Mouse (Mus musculus) hindbrain, postnatal 0 days (tissue): ENCODE measurements around the gene Zcchc8. TPM values are rescaled to one million over a fixed set of nuclear protein-coding genes. Genes with fewer than 3 reads are reported as not detected.
"Not testable (repeated sequence)": the region's sequence is repeated elsewhere in the genome, so short reads cannot be mapped to it uniquely, and the experiment has no call there.

Source experiments
- ATAC-seq: fragments of 200-750 bp; cut with Nextera tagmentation; 2 replicates; pipeline ENCODE4 v1.8.0; 2017; ENCODE audit warnings: mild to moderate bottlenecking, moderate TSS enrichment, moderate library complexity
- DNase-seq: peaks from one replicate; pipeline ENCODE4 v3.0.0-alpha.2; 2015; ENCODE audit warnings: low spot score
- H3K27ac ChIP-seq: fragments of 300-500 bp; sonication (generic); 2 replicates; pipeline ENCODE4 v1.5.1; 2014; ENCODE audit warnings: mild to moderate bottlenecking
- H3K27me3 ChIP-seq: fragments of 300-500 bp; sonication (generic); 2 replicates; pipeline ENCODE4 v1.6.1; 2014; ENCODE audit warnings: low read length, mixed read lengths; ENCODE audit not compliant: insufficient read depth
- H3K36me3 ChIP-seq: fragments of 300-500 bp; sonication (generic); 2 replicates; pipeline ENCODE4 v1.6.1; 2014; ENCODE audit warnings: low read length, mixed read lengths; ENCODE audit not compliant: insufficient read depth
- H3K4me1 ChIP-seq: fragments of 300-500 bp; sonication (generic); 2 replicates; pipeline ENCODE4 v1.6.1; 2014; ENCODE audit warnings: antibody characterized with exemption, low read length, mixed read lengths; ENCODE audit not compliant: insufficient read depth
- H3K4me2 ChIP-seq: fragments of 300-500 bp; sonication (generic); 2 replicates; pipeline ENCODE4 v1.6.1; 2014; ENCODE audit warnings: low read depth, mild to moderate bottlenecking, low read length, moderate library complexity, mixed read lengths
- H3K4me3 ChIP-seq: fragments of 300-500 bp; sonication (generic); 2 replicates; pipeline ENCODE4 v1.5.1; 2014; ENCODE audit warnings: low read length
- H3K9ac ChIP-seq: fragments of 300-500 bp; sonication (generic); replicated peaks from 2 replicates; pipeline ENCODE4 v1.6.1; 2014; ENCODE audit warnings: mild to moderate bottlenecking, low read length, moderate library complexity, mixed read lengths
- H3K9me3 ChIP-seq: fragments of 300-500 bp; sonication (generic); 2 replicates; pipeline ENCODE4 v1.6.1; 2016; ENCODE audit warnings: low read length, mixed read lengths
- CTCF ChIP-seq: IDR thresholded peaks from 2 replicates; pipeline ENCODE4 v1.5.1; 2016; ENCODE audit warnings: antibody characterized with exemption, control low read depth, low read depth
- WGBS: fragments of 180-500 bp; shearing (Covaris S2); extraction: QIAGEN DNeasy Blood & Tissue Kit; methylation state at CpG from one replicate; pipeline ENCODE4 v1.1.7; 2014; 5-methylcytosine and 5-hydroxymethylcytosine counted together
- polyA plus RNA-seq: library from polyadenylated mRNA; unstranded; fragments of >200 nt; fragmentation: Nextera tagmentation; extraction: Ambion mirVana; gene quantifications from 2 replicates; pipeline ENCODE4 v1.2.1, GENCODE M21; 2015
- total RNA-seq: library from RNA; depleted of rRNA; stranded (reverse); fragments of >200 nt; gene quantifications from 2 replicates; pipeline ENCODE4 v1.2.3, GENCODE M21; 2014

Zcchc8 gene
- total and polyA plus RNA-seq, 2 experiments from 2014 or later: 23.9 to 40.0 TPM

- Histone ChIP-seq H3K27me3 (no peaks in the 10 kb centered on the region), H3K27ac (peak overlapping the region; percentile 26; the same call in 1 of the 2 replicates), H3K9me3 (no peaks in the 10 kb centered on the region), H3K36me3 (peaks cover 19% of the 10 kb centered on the region), H3K4me3 (peak overlapping the region; percentile 79), H3K4me1 (peaks cover 15% of the 10 kb centered on the region), H3K4me2 (peak overlapping the region; percentile 76), H3K9ac (peak overlapping the region; percentile 51)
- WGBS: 18% methylated on average over 7 of the region's 7 CpGs
- TF ChIP-seq CTCF: no peak
- DNase-seq (peak; percentile 40), ATAC-seq (no peak)
Observed at GRCm38 (mm10) chr5:123747604-123748003, 26.7 kb upstream of the Zcchc8 start.

GRCm38 (mm10) chr5:123746253-123746652 lies 25.4 kb upstream of the Zcchc8 start:
- peaks cover 15% of the 10 kb centered on the region for H3K4me1 ChIP-seq
- no peak for TF ChIP-seq CTCF
- H3K9me3 ChIP-seq: no peaks in the 10 kb centered on the region
- peak overlapping the region; percentile 76 for H3K4me2 ChIP-seq
- no peak overlapping the region for H3K27ac ChIP-seq
- DNase-seq (no peak), ATAC-seq (no peak)
- 0 out of 2 replicates have a peak overlapping the region, but pooled peaks have one; percentile 79 for H3K4me3 ChIP-seq
- no peaks in the 10 kb centered on the region for H3K27me3 ChIP-seq
- peaks cover 23% of the 10 kb centered on the region for H3K36me3 ChIP-seq
- H3K9ac ChIP-seq: no peak overlapping the region; the same call in 1 of the 2 replicates

- Histone ChIP-seq H3K36me3 (peaks cover 29% of the 10 kb centered on the region), H3K4me3 (no peak overlapping the region), H3K4me1 (peaks cover 15% of the 10 kb centered on the region), H3K27ac (no peak overlapping the region), H3K9me3 (no peaks in the 10 kb centered on the region), H3K9ac (no peak overlapping the region), H3K27me3 (no peaks in the 10 kb centered on the region), H3K4me2 (no peak overlapping the region)
- ATAC-seq: no peak
- TF ChIP-seq CTCF: no peak
- DNase-seq: no peak
- WGBS: 86% methylated on average over 2 of the region's 2 CpGs
Observed at GRCm38 (mm10) chr5:123744358-123744757, 23.5 kb upstream of the Zcchc8 start.

GRCm38 (mm10) chr5:123730981-123731380 lies 10.1 kb upstream of the Zcchc8 start:
- Histone ChIP-seq H3K4me2 (no peak overlapping the region), H3K4me1 (no peaks in the 10 kb centered on the region), H3K4me3 (no peak overlapping the region), H3K27ac (no peak overlapping the region), H3K9me3 (no peaks in the 10 kb centered on the region), H3K27me3 (no peaks in the 10 kb centered on the region), H3K36me3 (peaks cover 63% of the 10 kb centered on the region), H3K9ac (no peak overlapping the region)
- WGBS: 87% methylated on average over 2 of the region's 2 CpGs
- DNase-seq (no peak), ATAC-seq (no peak)
- TF ChIP-seq CTCF: no peak

DNA sequence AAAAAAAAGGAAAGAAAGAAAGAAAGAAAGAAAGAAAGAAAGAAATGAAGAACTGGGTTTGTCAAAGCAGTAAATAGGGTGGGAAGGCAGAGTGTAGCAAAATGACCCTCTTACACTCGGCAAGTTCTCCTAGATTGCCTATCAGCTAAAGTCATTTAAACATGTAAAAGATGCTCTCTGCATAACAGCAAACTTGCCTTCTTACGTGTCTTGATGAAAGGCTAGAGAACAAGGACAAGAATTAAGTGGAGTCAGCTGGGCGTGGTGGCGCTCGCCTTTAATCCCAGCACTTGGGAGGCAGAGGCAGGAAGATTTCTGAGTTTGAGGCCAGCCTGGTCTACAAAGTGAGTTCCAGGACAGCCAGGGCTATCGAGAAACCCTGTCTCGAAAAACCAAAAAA lies 2.9 kb upstream of the Zcchc8 start:
- peaks cover 12% of the 10 kb centered on the region; the same call in 1 of the 2 replicates for H3K36me3 ChIP-seq
- not testable (repeated sequence) for H3K4me3 ChIP-seq, H3K9me3 ChIP-seq, ATAC-seq, H3K4me1 ChIP-seq, DNase-seq, H3K4me2 ChIP-seq, H3K27ac ChIP-seq, H3K9ac ChIP-seq, H3K27me3 ChIP-seq
- 90% methylated on average over 7 of the region's 7 CpGs for WGBS

GRCm38 (mm10) chr5:123714622-123715021 lies 6.3 kb downstream of the Zcchc8 start:
- 87% methylated on average over 4 of the region's 4 CpGs for WGBS
- Histone ChIP-seq H3K4me1 (no peaks in the 10 kb centered on the region), H3K4me2 (no peak overlapping the region), H3K36me3 (peaks cover 55% of the 10 kb centered on the region), H3K9ac (no peak overlapping the region), H3K27me3 (no peaks in the 10 kb centered on the region), H3K9me3 (no peaks in the 10 kb centered on the region), H3K4me3 (no peak overlapping the region), H3K27ac (no peak overlapping the region)
- ATAC-seq (no peak), DNase-seq (no peak)
- no peak for TF ChIP-seq CTCF

- Histone ChIP-seq H3K4me2 (no peak overlapping the region), H3K27me3 (no peaks in the 10 kb centered on the region), H3K9ac (no peak overlapping the region), H3K9me3 (no peaks in the 10 kb centered on the region), H3K27ac (no peak overlapping the region), H3K4me3 (no peak overlapping the region), H3K4me1 (no peaks in the 10 kb centered on the region), H3K36me3 (peaks cover 62% of the 10 kb centered on the region)
- no peak for DNase-seq
- WGBS: 92% methylated on average over 6 of the region's 6 CpGs
- ATAC-seq: no peak
- TF ChIP-seq CTCF: no peak
Observed at GRCm38 (mm10) chr5:123713782-123714181, 7.1 kb downstream of the Zcchc8 start.
